Mouse (Mus musculus): ENCODE data around the gene Zfp941.

DNA sequence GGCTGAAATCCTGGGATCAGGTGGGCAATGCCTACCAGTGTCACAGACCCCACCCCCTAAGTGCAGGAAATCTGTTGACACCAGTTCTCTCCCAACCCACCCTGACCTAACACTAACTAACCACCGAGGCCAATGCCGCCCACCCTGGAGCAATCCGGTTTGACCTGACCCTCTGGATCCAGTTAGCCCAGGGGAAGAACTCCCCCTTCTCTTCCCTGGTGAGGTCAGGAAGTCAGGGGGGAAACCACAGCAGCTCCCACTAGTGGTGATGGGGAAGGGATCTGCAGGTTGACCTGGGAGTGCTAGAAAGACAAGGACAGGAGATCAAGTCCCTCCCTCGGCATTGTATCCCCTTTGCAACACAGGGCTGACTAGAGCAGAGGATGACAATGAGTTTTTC lies 23.7 kb upstream of the Zfp941 start:
- TF ChIP-seq MAFK (IDR thresholded peaks at IDR 0.05; ENCODE audit: insufficient read depth, low read depth, low read length), result no peak
- TF ChIP-seq HCFC1 (IDR thresholded peaks at IDR 0.05; ENCODE audit: borderline replicate concordance, insufficient read depth, low read length), result no peak
- TF ChIP-seq CHD2 (IDR thresholded peaks at IDR 0.05; ENCODE audit: low read depth, low read length), result no peak
- TF ChIP-seq ZNF384 (IDR thresholded peaks at IDR 0.05; ENCODE audit: low read depth, low read length), result no peak
- TF ChIP-seq ZC3H11A (IDR thresholded peaks at IDR 0.05; ENCODE audit: borderline replicate concordance, low read depth, low read length), result no peak
